Mouse (Mus musculus) stomach, postnatal 0 days (tissue): ENCODE results near the gene Sh3kbp1. TPM values are rescaled to one million over a fixed set of nuclear protein-coding genes. Genes with fewer than 3 reads are reported as not detected.

Experiments used
- ATAC-seq: fragments of 200-750 bp; cut with Nextera tagmentation; 2 replicates; pipeline ENCODE4 v1.8.0; 2017; ENCODE audit not compliant: low FRiP score, low TSS enrichment
- DNase-seq: peaks from one replicate; pipeline ENCODE4 v3.0.0-alpha.2; 2016; ENCODE audit warnings: low spot score
- H3K27ac ChIP-seq: fragments of 300-500 bp; sonication (generic); replicated peaks from 2 replicates; pipeline ENCODE4 v1.5.1; 2014; ENCODE audit warnings: mild to moderate bottlenecking, control low read depth
- H3K27me3 ChIP-seq: fragments of 300-500 bp; sonication (generic); 2 replicates; pipeline ENCODE4 v1.6.1; 2014; ENCODE audit warnings: low read length; ENCODE audit not compliant: control insufficient read depth, insufficient read depth
- H3K36me3 ChIP-seq: fragments of 300-500 bp; sonication (generic); 2 replicates; pipeline ENCODE4 v1.6.1; 2014; ENCODE audit warnings: low read length, mixed read lengths; ENCODE audit not compliant: control insufficient read depth, insufficient read depth
- H3K4me1 ChIP-seq: fragments of 300-500 bp; sonication (generic); replicated peaks from 2 replicates; pipeline ENCODE4 v1.6.1; 2014; ENCODE audit warnings: antibody characterized with exemption; ENCODE audit not compliant: control insufficient read depth, insufficient read depth
- H3K4me2 ChIP-seq: fragments of 300-500 bp; sonication (generic); replicated peaks from 2 replicates; pipeline ENCODE4 v1.6.1; 2014; ENCODE audit warnings: low read depth, mild to moderate bottlenecking, control low read depth, moderate library complexity
- H3K4me3 ChIP-seq: fragments of 300-500 bp; sonication (generic); 2 replicates; pipeline ENCODE4 v1.5.1; 2014; ENCODE audit warnings: low read depth, low read length, control low read depth
- H3K9ac ChIP-seq: fragments of 300-500 bp; sonication (generic); 2 replicates; pipeline ENCODE4 v1.6.1; 2014; ENCODE audit warnings: mild to moderate bottlenecking, low read length, control low read depth, mixed read lengths
- H3K9me3 ChIP-seq: fragments of 300-500 bp; sonication (generic); 2 replicates; pipeline ENCODE4 v1.6.1; 2016; ENCODE audit warnings: low read length; ENCODE audit not compliant: control insufficient read depth
- CTCF ChIP-seq: IDR thresholded peaks from 2 replicates; pipeline ENCODE4 v1.5.1; 2016; ENCODE audit warnings: antibody characterized with exemption, low read depth, mild to moderate bottlenecking, moderate library complexity
- EP300 ChIP-seq: optimal IDR thresholded peaks from 2 replicates; pipeline ENCODE3; 2016; ENCODE audit warnings: antibody characterized with exemption
- WGBS: fragments of 180-500 bp; shearing (Covaris S2); extraction: QIAGEN DNeasy Blood & Tissue Kit; methylation state at CpG from one replicate; pipeline ENCODE4 v1.1.7; 2014; 5-methylcytosine and 5-hydroxymethylcytosine counted together
- polyA plus RNA-seq: library from polyadenylated mRNA; unstranded; fragments of >200 nt; fragmentation: Nextera tagmentation; extraction: Ambion mirVana; gene quantifications from 2 replicates; pipeline ENCODE4 v1.2.1, GENCODE M21; 2015

The Sh3kbp1 gene
- polyA plus RNA-seq, 1 experiment from 2014 or later: 13.3 TPM

GRCm38 (mm10) chrX:159686850-159687249, 59.8 kb downstream of the Sh3kbp1 start:
- Histone ChIP-seq H3K36me3 (no peaks in the 10 kb centered on the region), H3K4me2 (no peak overlapping the region), H3K4me3 (no peak overlapping the region), H3K27me3 (no peaks in the 10 kb centered on the region), H3K9me3 (no peaks in the 10 kb centered on the region), H3K27ac (no peak overlapping the region), H3K9ac (no peak overlapping the region), H3K4me1 (no peaks in the 10 kb centered on the region)
- no peak for DNase-seq
- WGBS: 76% methylated on average over 4 of the region's 4 CpGs
- TF ChIP-seq EP300 (no peak), CTCF (no peak)
- ATAC-seq: no peak

DNA sequence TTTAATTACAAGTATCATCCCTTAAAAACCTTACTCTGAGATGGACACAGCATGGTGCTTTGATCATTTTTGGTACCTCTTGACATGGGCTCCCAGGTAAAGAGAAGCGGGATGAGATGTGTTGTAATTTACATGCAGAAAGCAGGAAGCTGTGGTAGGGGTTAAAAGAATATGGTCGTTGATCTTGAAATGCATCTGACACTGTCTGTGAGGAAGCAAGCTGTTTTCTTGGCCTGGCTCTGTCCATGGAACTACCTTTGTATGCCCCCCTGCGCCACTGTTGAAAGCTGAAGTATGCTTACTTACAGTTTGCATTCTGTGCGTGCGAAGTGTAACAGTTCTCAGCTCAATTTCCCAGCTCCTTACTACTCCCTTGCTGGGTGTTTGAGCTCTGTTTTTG, 61.6 kb downstream of the Sh3kbp1 start:
- H3K27ac ChIP-seq: no peak overlapping the region
- no peaks in the 10 kb centered on the region for H3K4me1 ChIP-seq
- H3K4me2 ChIP-seq: no peak overlapping the region
- WGBS: 73% methylated on average over 5 of the region's 5 CpGs
- no peaks in the 10 kb centered on the region for H3K9me3 ChIP-seq
- ATAC-seq (no peak), DNase-seq (no peak)
- H3K9ac ChIP-seq: no peak overlapping the region
- H3K27me3 ChIP-seq: no peaks in the 10 kb centered on the region
- H3K4me3 ChIP-seq: no peak overlapping the region
- no peaks in the 10 kb centered on the region for H3K36me3 ChIP-seq
- no peak for TF ChIP-seq EP300
- TF ChIP-seq CTCF: no peak

DNA sequence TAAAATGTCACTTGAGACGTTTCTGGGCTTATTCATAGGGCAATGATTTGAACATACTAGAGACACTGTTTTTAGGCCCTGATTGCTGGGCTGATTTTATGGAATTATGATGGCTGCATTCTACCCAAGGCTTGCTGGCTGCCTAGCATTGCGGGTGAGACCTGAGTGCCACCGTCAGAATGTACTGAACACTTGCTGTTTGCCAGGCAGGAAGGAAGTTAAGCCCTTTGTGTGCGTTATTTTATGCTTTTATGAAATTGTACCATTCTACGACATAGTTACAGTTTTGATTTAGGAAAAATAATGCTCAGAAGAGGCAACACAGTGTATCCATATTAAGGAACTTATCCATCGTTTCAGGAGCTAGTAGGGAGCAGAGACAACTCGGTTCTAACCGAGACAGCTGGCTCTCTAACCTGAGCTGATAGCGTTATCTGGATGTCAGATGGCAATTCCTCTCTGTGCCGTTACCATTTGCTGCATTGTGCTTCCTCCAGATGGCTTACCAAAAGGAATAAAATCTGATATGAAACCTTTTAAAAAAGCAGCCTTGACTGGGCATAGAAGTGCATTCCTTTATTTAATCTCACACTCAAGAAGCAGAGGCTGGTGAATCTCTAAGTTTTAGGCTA, 62.8 kb downstream of the Sh3kbp1 start:
- no peaks in the 10 kb centered on the region for H3K27me3 ChIP-seq
- no peak overlapping the region for H3K9ac ChIP-seq
- no peak for TF ChIP-seq CTCF
- no peak for TF ChIP-seq EP300
- DNase-seq (no peak), ATAC-seq (no peak)
- H3K4me3 ChIP-seq: no peak overlapping the region
- 75% methylated on average over 10 of the region's 10 CpGs for WGBS
- no peak overlapping the region for H3K4me2 ChIP-seq
- H3K4me1 ChIP-seq: no peaks in the 10 kb centered on the region
- H3K9me3 ChIP-seq: no peaks in the 10 kb centered on the region
- H3K27ac ChIP-seq: no peak overlapping the region
- H3K36me3 ChIP-seq: no peaks in the 10 kb centered on the region

GRCm38 (mm10) chrX:159693126-159693525, 66.1 kb downstream of the Sh3kbp1 start:
- Histone ChIP-seq H3K4me1 (no peaks in the 10 kb centered on the region), H3K27me3 (no peaks in the 10 kb centered on the region), H3K9me3 (no peaks in the 10 kb centered on the region), H3K27ac (no peak overlapping the region), H3K4me3 (no peak overlapping the region), H3K36me3 (no peaks in the 10 kb centered on the region), H3K9ac (no peak overlapping the region), H3K4me2 (no peak overlapping the region)
- no peak for ATAC-seq
- TF ChIP-seq EP300 (no peak), CTCF (no peak)
- DNase-seq: no peak
- 55% methylated on average over 5 of the region's 5 CpGs for WGBS

- no peaks in the 10 kb centered on the region for H3K27me3 ChIP-seq
- 42% methylated on average over 2 of the region's 2 CpGs for WGBS
- no peak overlapping the region for H3K9ac ChIP-seq
- ATAC-seq (no peak), DNase-seq (no peak)
- no peaks in the 10 kb centered on the region for H3K4me1 ChIP-seq
- H3K4me3 ChIP-seq: no peak overlapping the region
- TF ChIP-seq EP300 (no peak), CTCF (no peak)
- no peak overlapping the region for H3K27ac ChIP-seq
- no peaks in the 10 kb centered on the region for H3K9me3 ChIP-seq
- no peaks in the 10 kb centered on the region for H3K36me3 ChIP-seq
- no peak overlapping the region for H3K4me2 ChIP-seq
These were observed 69.5 kb downstream of the Sh3kbp1 start for GRCm38 (mm10) chrX:159696545-159696944.

DNA sequence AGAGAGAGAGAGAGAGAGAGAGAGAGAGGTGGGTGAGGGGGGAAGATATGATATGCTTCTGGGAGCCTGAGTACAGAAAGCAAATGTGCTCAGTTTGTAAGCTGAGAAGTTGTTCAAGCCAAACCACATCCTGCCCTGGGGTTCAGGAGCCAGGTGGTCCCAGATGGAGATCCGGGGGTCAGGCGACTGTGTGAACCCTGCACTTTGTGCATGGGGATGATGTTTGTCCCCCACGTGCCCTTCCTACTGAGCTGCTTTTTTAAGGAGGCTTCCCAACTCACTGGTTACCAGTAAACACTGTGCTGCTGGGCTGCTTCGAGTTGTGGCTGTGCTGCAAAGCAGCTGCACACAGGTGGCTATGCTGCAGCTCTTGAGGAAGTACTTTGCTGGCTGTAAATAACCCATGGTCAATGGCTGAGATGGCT, 70.0 kb downstream of the Sh3kbp1 start:
- no peaks in the 10 kb centered on the region for H3K4me1 ChIP-seq
- H3K4me2 ChIP-seq: no peak overlapping the region
- H3K9me3 ChIP-seq: no peaks in the 10 kb centered on the region
- H3K4me3 ChIP-seq: no peak overlapping the region
- DNase-seq: no peak
- no peaks in the 10 kb centered on the region for H3K27me3 ChIP-seq
- no peaks in the 10 kb centered on the region for H3K36me3 ChIP-seq
- no peak for ATAC-seq
- no peak for TF ChIP-seq EP300
- no peak for TF ChIP-seq CTCF
- no peak overlapping the region for H3K9ac ChIP-seq
- no peak overlapping the region for H3K27ac ChIP-seq
- 26% methylated on average over 4 of the region's 4 CpGs for WGBS
